16 mouse cellular contexts compared by ENCODE assay signal in the genomic region with DNA sequence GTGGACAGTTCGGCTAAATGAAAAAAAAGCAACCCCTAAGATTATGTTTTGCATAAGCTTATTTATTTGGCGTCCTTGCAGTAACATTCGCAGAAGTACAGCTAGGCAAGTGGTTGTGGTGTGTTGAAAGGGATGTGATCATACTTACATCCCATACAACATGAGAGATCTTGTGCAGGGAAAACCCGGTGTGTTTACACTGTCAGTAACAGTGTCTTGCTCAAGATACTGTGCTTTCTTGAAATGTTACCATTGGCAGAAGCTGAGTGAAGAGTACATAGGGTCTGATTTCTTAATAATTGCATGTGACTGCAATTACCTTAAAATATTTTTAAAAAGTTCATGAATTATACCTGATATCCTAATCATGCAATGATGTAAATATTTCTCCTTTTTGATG.
"Had no signal": no experiment of that assay in that cellular context is flagged by ENCODE, and none has a peak within 500 bp of the region (broad histone marks: within the 10 kb centered on the region; RNA-seq: fewer than 3 reads in every experiment).

No protein-coding gene starts in this region.

- H3K27ac ChIP-seq: neural tube, embryonic 12.5 days; neural tube, embryonic 13.5 days; neural tube, embryonic 15.5 days; stomach, embryonic 15.5 days; stomach, postnatal 0 days had no signal

- H3K4me1 ChIP-seq: stomach, embryonic 15.5 days had no signal

- DNase-seq: retina, postnatal 1 day; right cerebral cortex, adult 18-20 months; right cerebral cortex, postnatal 14 days; right cerebral cortex, postnatal 25 days; right cerebral cortex, postnatal 4 days; spleen, adult 18-20 months; thymus, adult 18-20 months; thymus, adult 2 months; thymus, postnatal 14 days; thymus, postnatal 25 days; thymus, postnatal 4 days had no signal

- H3K4me3 ChIP-seq: neural tube, embryonic 12.5 days; neural tube, embryonic 13.5 days; neural tube, embryonic 15.5 days; stomach, embryonic 15.5 days had no signal

- H3K27me3 ChIP-seq: neural tube, embryonic 12.5 days; neural tube, embryonic 13.5 days; neural tube, embryonic 15.5 days; stomach, embryonic 15.5 days had no signal
